Mouse (Mus musculus) hindbrain, postnatal 0 days (tissue): Measurements from ENCODE around the gene Cela2a. TPM values are rescaled to one million over a fixed set of nuclear protein-coding genes. Genes with fewer than 3 reads are reported as not detected.

Experiments used
- ATAC-seq: fragments of 200-750 bp; cut with Nextera tagmentation; 2 replicates; pipeline ENCODE4 v1.8.0; 2017; ENCODE audit warnings: mild to moderate bottlenecking, moderate TSS enrichment, moderate library complexity
- DNase-seq: peaks from one replicate; pipeline ENCODE4 v3.0.0-alpha.2; 2015; ENCODE audit warnings: low spot score
- H3K27ac ChIP-seq: fragments of 300-500 bp; sonication (generic); 2 replicates; pipeline ENCODE4 v1.5.1; 2014; ENCODE audit warnings: mild to moderate bottlenecking
- H3K27me3 ChIP-seq: fragments of 300-500 bp; sonication (generic); 2 replicates; pipeline ENCODE4 v1.6.1; 2014; ENCODE audit warnings: low read length, mixed read lengths; ENCODE audit not compliant: insufficient read depth
- H3K36me3 ChIP-seq: fragments of 300-500 bp; sonication (generic); 2 replicates; pipeline ENCODE4 v1.6.1; 2014; ENCODE audit warnings: low read length, mixed read lengths; ENCODE audit not compliant: insufficient read depth
- H3K4me1 ChIP-seq: fragments of 300-500 bp; sonication (generic); 2 replicates; pipeline ENCODE4 v1.6.1; 2014; ENCODE audit warnings: antibody characterized with exemption, low read length, mixed read lengths; ENCODE audit not compliant: insufficient read depth
- H3K4me2 ChIP-seq: fragments of 300-500 bp; sonication (generic); 2 replicates; pipeline ENCODE4 v1.6.1; 2014; ENCODE audit warnings: low read depth, mild to moderate bottlenecking, low read length, moderate library complexity, mixed read lengths
- H3K4me3 ChIP-seq: fragments of 300-500 bp; sonication (generic); 2 replicates; pipeline ENCODE4 v1.5.1; 2014; ENCODE audit warnings: low read length
- H3K9ac ChIP-seq: fragments of 300-500 bp; sonication (generic); replicated peaks from 2 replicates; pipeline ENCODE4 v1.6.1; 2014; ENCODE audit warnings: mild to moderate bottlenecking, low read length, moderate library complexity, mixed read lengths
- H3K9me3 ChIP-seq: fragments of 300-500 bp; sonication (generic); 2 replicates; pipeline ENCODE4 v1.6.1; 2016; ENCODE audit warnings: low read length, mixed read lengths
- CTCF ChIP-seq: IDR thresholded peaks from 2 replicates; pipeline ENCODE4 v1.5.1; 2016; ENCODE audit warnings: antibody characterized with exemption, control low read depth, low read depth
- WGBS: fragments of 180-500 bp; shearing (Covaris S2); extraction: QIAGEN DNeasy Blood & Tissue Kit; methylation state at CpG from one replicate; pipeline ENCODE4 v1.1.7; 2014; 5-methylcytosine and 5-hydroxymethylcytosine counted together
- polyA plus RNA-seq: library from polyadenylated mRNA; unstranded; fragments of >200 nt; fragmentation: Nextera tagmentation; extraction: Ambion mirVana; gene quantifications from 2 replicates; pipeline ENCODE4 v1.2.1, GENCODE M21; 2015
- total RNA-seq: library from RNA; depleted of rRNA; stranded (reverse); fragments of >200 nt; gene quantifications from 2 replicates; pipeline ENCODE4 v1.2.3, GENCODE M21; 2014; rRNA removed

The Cela2a gene
- total RNA-seq (not detected in 2 replicates), polyA plus RNA-seq (0.23 and 0.26 TPM in 2 replicates)

DNA sequence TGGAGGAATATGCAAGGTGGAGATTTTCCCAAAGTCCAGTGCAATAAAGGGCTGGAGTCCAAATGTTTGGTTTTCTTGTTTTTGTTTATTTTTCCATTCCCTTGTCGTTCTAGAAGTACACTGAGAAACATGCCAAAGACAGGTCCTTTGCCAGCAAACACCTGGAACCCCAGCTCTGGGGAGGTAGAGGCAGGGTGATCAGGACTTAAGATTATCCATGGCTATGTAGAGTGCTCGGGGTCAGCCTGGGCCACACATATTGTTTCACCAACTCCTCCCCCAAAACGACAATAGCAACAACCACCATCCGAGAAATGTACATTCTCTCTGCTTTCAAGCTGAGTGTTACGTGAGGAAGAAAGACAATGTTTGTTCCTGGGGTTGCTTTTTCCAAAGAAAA, at the start of gene Cela2a:
TSS of gene Cela2a (minus strand) at position 101 of the 400 bp plus-strand sequence.
- no peak for ATAC-seq

DNA sequence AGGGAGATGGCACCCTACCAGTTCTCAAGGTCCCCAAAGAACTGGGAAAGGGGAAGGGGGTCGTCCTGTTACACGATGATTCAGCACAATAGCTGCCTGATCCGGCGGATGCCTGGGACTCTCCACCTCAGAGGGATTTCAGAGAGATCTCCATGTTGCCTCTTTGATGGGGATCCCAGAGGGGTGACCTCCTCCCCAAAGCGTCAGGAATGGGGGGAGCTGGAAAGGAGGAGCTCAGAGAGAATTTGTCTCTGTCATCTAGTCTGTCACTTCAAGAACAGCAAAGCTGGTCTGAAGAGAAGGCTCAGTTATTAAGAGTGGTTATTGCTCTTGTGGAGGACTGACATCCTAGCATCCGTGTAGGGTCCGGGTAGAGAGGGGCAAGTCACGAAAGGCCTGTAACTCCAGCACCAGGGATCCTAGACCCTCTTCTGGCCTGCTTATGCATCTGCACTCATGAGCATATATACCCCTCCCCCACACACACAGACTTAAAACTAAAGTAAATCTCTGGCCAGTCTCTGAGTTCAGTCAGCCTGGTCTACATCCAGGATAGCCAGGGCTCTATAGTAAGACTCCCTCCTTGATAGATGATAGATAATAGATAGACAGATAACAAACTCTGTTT, 49.6 kb upstream of the Cela2a start:
- ATAC-seq (peak; percentile 13; the same call in 1 of the 2 replicates), DNase-seq (peak; percentile 49)
- no peaks in the 10 kb centered on the region for H3K36me3 ChIP-seq
- peak overlapping the region; percentile 84 for H3K4me2 ChIP-seq
- peak; percentile 41; the same call in 1 of the 2 replicates for TF ChIP-seq CTCF
- no peaks in the 10 kb centered on the region for H3K9me3 ChIP-seq
- peaks cover 24% of the 10 kb centered on the region for H3K4me1 ChIP-seq
- 12% methylated on average over 8 of the region's 8 CpGs for WGBS
- peak overlapping the region; percentile 67 for H3K9ac ChIP-seq
- peak overlapping the region; percentile 58 for H3K4me3 ChIP-seq
- no peaks in the 10 kb centered on the region for H3K27me3 ChIP-seq
- H3K27ac ChIP-seq, result peak overlapping the region; percentile 41; the same call in 1 of the 2 replicates

More for the DNA sequence above, at the start of gene Cela2a:
- H3K4me2 ChIP-seq, result no peak within 1 kb of the TSS
- H3K9me3 ChIP-seq, result no peaks in the 10 kb centered on the region
- no peak within 1 kb of the TSS for H3K4me3 ChIP-seq
- no peak for TF ChIP-seq CTCF
- H3K27ac ChIP-seq, result no peak within 1 kb of the TSS
- 54% methylated on average over 5 of the region's 5 CpGs for WGBS
- H3K9ac ChIP-seq, result no peak within 1 kb of the TSS
- DNase-seq, result no peak
- H3K27me3 ChIP-seq, result no peaks in the 10 kb centered on the region
- no peaks in the 10 kb centered on the region for H3K36me3 ChIP-seq
- H3K4me1 ChIP-seq, result no peaks in the 10 kb centered on the region

DNA sequence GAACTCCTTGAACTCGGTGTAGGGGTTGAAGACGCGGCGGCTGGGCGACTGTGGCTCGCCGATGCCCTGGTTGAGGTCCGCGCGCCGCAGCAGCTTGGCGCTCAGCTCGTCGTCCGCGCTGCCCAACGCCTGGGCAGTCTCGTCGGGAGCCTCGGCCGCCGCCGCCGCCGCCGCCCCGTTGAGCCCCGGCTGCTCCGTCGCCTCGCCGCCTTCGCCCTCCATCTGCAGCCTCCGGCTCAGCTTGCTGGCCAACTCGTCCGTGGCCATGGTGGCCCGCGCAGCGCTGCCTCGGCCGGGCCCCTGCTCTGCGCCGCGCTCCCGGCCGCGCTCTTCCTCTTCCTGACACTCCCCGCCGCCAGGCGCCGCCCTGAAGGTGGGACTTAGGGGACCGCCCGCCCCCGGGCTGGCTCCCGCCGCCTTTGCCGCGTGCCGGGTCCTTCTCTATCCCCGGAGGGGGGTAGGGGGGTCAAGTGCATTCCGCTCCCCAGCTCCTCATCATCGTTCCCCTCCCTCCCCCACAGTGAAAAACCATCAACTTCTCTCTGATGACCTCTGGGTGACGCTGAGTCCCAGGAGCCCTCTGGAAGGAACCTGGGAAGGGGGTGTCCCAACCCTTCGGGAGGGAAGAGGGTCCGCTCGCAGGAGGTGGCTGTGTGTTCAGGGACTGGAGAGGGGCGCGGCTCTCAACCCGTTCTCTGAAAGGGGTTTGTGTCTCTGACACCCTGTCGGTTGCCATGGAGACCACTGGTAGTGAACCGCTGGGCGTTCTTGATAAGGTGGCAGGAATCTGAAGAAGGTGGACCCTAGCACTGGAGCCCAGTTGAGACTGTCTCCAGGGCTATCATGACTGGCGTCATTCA, 48.9 kb upstream of the Cela2a start, which contains the start of gene Efhd2:
TSS of gene Efhd2 (minus strand) at position 320 of the 860 bp plus-strand sequence.
- under 1% methylated on average over 63 of the region's 73 CpGs for WGBS

GRCm38 (mm10) chr4:141874111-141874600, 48.2 kb upstream of the Cela2a start:
- H3K36me3 ChIP-seq, result no peaks in the 10 kb centered on the region
- no peak for DNase-seq
- peaks cover 33% of the 10 kb centered on the region for H3K4me1 ChIP-seq
- H3K9me3 ChIP-seq, result no peaks in the 10 kb centered on the region
- H3K4me3 ChIP-seq, result peak overlapping the region; percentile 58
- H3K27me3 ChIP-seq, result no peaks in the 10 kb centered on the region
- peak overlapping the region; percentile 41; the same call in 1 of the 2 replicates for H3K27ac ChIP-seq
- ATAC-seq, result peak; percentile 10
- H3K9ac ChIP-seq, result peak overlapping the region; percentile 67
- H3K4me2 ChIP-seq, result peak overlapping the region; percentile 84
- no peak for TF ChIP-seq CTCF
- 1% methylated on average over 19 of the region's 19 CpGs for WGBS

More for the DNA sequence above, 48.9 kb upstream of the Cela2a start, which contains the start of gene Efhd2:
- Histone ChIP-seq H3K9me3 (no peaks in the 10 kb centered on the region), H3K4me2 (peak within 1 kb of the TSS; percentile 84), H3K9ac (peak within 1 kb of the TSS; percentile 67), H3K36me3 (no peaks in the 10 kb centered on the region), H3K4me3 (peak within 1 kb of the TSS; percentile 58), H3K27me3 (no peaks in the 10 kb centered on the region), H3K4me1 (peaks cover 30% of the 10 kb centered on the region), H3K27ac (peak within 1 kb of the TSS; percentile 41; the same call in 1 of the 2 replicates)
- ATAC-seq (peak; percentile 83), DNase-seq (peak; percentile 87)
- TF ChIP-seq CTCF, result no peak; the same call in 1 of the 2 replicates

GRCm38 (mm10) chr4:141872977-141873376, 47.0 kb upstream of the Cela2a start:
- 59% methylated on average over 9 of the region's 9 CpGs for WGBS
- ATAC-seq (no peak), DNase-seq (no peak)
- peak overlapping the region; percentile 67; the same call in 1 of the 2 replicates for H3K9ac ChIP-seq
- peak overlapping the region; percentile 65; the same call in 1 of the 2 replicates for H3K27ac ChIP-seq
- H3K4me1 ChIP-seq, result peaks cover 33% of the 10 kb centered on the region
- peak overlapping the region; percentile 84 for H3K4me2 ChIP-seq
- peak overlapping the region; percentile 58 for H3K4me3 ChIP-seq
- no peaks in the 10 kb centered on the region for H3K27me3 ChIP-seq
- H3K9me3 ChIP-seq, result no peaks in the 10 kb centered on the region
- H3K36me3 ChIP-seq, result no peaks in the 10 kb centered on the region
- TF ChIP-seq CTCF, result no peak

DNA sequence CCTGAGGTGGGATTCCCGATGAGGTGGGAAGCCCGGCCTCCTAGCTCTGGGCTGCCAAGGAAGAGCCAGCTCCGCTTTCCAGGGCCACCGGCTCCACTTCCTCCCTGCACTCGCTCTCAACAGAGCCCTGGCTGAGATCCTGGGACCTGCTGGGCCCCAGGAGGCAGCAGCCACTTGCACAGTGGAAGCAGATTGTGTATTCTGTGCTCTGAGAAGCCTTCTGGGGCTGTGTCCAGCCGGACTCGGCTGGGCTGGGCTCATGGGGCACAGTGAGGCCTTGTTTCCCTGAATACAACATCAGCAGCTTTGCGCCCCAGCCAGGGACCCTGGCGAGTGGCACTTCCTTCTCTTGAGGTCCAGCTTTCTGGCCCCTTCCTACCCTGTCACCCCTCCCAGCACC, 45.9 kb upstream of the Cela2a start:
- DNase-seq, result peak; percentile 81
- WGBS, result 31% methylated on average over 9 of the region's 9 CpGs
- no peak for TF ChIP-seq CTCF
- Histone ChIP-seq H3K27ac (peak overlapping the region; percentile 65), H3K4me1 (peaks cover 41% of the 10 kb centered on the region), H3K27me3 (no peaks in the 10 kb centered on the region), H3K4me2 (peak overlapping the region; percentile 84), H3K9me3 (no peaks in the 10 kb centered on the region), H3K36me3 (no peaks in the 10 kb centered on the region), H3K9ac (no peak overlapping the region), H3K4me3 (peak overlapping the region; percentile 14)
- ATAC-seq, result peak; percentile 63; the same call in 1 of the 2 replicates
